Mouse (Mus musculus): ENCODE measurements around the gene Scgb1b12.
"Not testable (repeated sequence)": the region's sequence is repeated elsewhere in the genome, so short reads cannot be mapped to it uniquely, and the experiment has no call there.

Scgb1b12 gene

GRCm38 (mm10) chr7:32333882-32334281 is at the start of gene Scgb1b12:
TSS of gene Scgb1b12 (plus strand) at chr7:32334182.
- not testable (repeated sequence) for DNase-seq (ENCODE audit: low read depth, low spot score)

DNA sequence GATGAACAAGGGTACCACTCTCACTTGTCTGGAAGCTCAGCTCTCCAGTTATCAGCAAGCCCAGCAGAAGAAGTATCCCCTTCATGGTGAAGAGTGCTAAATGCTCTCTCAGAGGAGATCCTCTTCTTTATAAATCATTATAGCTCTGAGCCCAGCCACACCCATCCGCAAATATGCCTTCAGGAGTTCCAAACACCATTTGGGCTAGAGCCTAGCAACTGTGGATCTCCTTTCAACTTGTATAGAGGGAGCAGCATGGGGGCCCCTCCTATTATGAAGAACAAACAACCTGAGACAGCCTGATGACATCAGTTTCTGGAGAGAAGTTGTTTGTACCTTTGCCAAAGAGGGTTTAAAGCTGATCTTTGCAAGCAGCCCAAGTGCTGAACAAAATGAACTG is 6.8 kb upstream of the Scgb1b12 start, which contains the start of gene Scgb2b12:
Gene Scgb2b12 (minus strand): TSS at position 101 of the 400 bp plus-strand sequence.
- not testable (repeated sequence) for DNase-seq (ENCODE audit: low read depth, low spot score)

All from CD4-positive, CD25-positive, alpha-beta regulatory T cell, adult 2 months (primary cell).